Mouse (Mus musculus) layer of hippocampus, adult 18-20 months (tissue): ENCODE data around the gene Rgs3. TPM values are rescaled to one million over a fixed set of nuclear protein-coding genes. Genes with fewer than 3 reads are reported as not detected.

ENCODE experiments used
- DNase-seq, 2 experiments: peaks; one replicate each; pipeline ENCODE4 v3.0.0; 2022; ENCODE audit warnings: low spot score in 2 of 2
- total RNA-seq, 2 experiments: library from RNA; stranded (reverse); gene quantifications; 2 replicates each; pipeline ENCODE4 v1.2.3; 2021

Rgs3 gene
- total RNA-seq, 2 experiments from 2014 or later: 20.6 to 22.2 TPM

GRCm38 (mm10) chr4:62740282-62741054 is 180.8 kb downstream of the Rgs3 start:
- no peak for DNase-seq

GRCm38 (mm10) chr4:62741055-62741453 is 181.4 kb downstream of the Rgs3 start:
- DNase-seq: no peak

GRCm38 (mm10) chr4:62741601-62742000 is 182.0 kb downstream of the Rgs3 start:
- DNase-seq: no peak

- DNase-seq: no peak
Observed at GRCm38 (mm10) chr4:62742885-62743760, 183.5 kb downstream of the Rgs3 start.

- DNase-seq: no peak
Observed at GRCm38 (mm10) chr4:62744534-62744956, 184.9 kb downstream of the Rgs3 start.

GRCm38 (mm10) chr4:62744985-62745638 is 185.5 kb downstream of the Rgs3 start:
- DNase-seq: no peak

Other genes starting within 250 kb of the Rgs3 start
- gene Fkbp15, start 199.3 kb upstream of the Rgs3 start, total RNA-seq: 10 to 100 TPM; 38.2 to 38.4 TPM
- 10 to 100 TPM; 10.5 to 11.2 TPM for gene Slc31a1, start 199.1 kb upstream of the Rgs3 start, total RNA-seq
- gene Cdc26, start 151.2 kb upstream of the Rgs3 start, total RNA-seq: 10 to 100 TPM; 48.0 to 48.8 TPM
- 10 to 100 TPM; 12.8 to 13.5 TPM for gene Prpf4, start 151.1 kb upstream of the Rgs3 start, total RNA-seq
- not detected for gene Rnf183, start 124.6 kb upstream of the Rgs3 start, total RNA-seq
- 1 to 10 TPM; 6.1 to 8.5 TPM for gene Wdr31, start 89.0 kb upstream of the Rgs3 start, total RNA-seq
- gene Bspry, start 79.8 kb upstream of the Rgs3 start, total RNA-seq: under 1 TPM; 0.25 to 0.72 TPM
- 10 to 100 TPM in 1 of 2 experiments, 1 to 10 TPM in 1; 9.3 to 11.1 TPM for gene Hdhd3, start 56.4 kb upstream of the Rgs3 start, total RNA-seq
- 10 to 100 TPM; 31.5 to 33.7 TPM for gene Alad, start 39.9 kb upstream of the Rgs3 start, total RNA-seq
- 10 to 100 TPM; 26.4 to 26.9 TPM for gene Pole3, start 34.8 kb upstream of the Rgs3 start, total RNA-seq
- under 1 TPM; 0.52 to 0.53 TPM for gene 4933430I17Rik, start 34.5 kb upstream of the Rgs3 start, total RNA-seq